8 mouse cellular contexts compared by ENCODE assay signal in genomic region chr1:65112031-65112806, GRCm38 (mm10). TPM values are rescaled to one million over a fixed set of nuclear protein-coding genes. Genes with fewer than 3 reads are reported as not detected.
DNase-seq lines count a peak whose midpoint lies in the region; ATAC-seq and TF ChIP-seq lines count a peak whose summit lies in the region.

No protein-coding gene starts in this region.

- no peaks in the 10 kb centered on the region for H3K27me3 ChIP-seq in intestine, postnatal 0 days (replicated peaks; ENCODE audit: control insufficient read depth, insufficient read depth, low read length)
- no peaks in the 10 kb centered on the region for H3K27me3 ChIP-seq in midbrain, embryonic 11.5 days (ENCODE audit: control insufficient read depth, insufficient read depth, low read length)
- no peaks in the 10 kb centered on the region for H3K27me3 ChIP-seq in spleen, adult 2 months (ENCODE audit: control insufficient read depth, insufficient read depth, low read length)

- intact Hi-C loops in gastrocnemius, postnatal 14 days (cut with DNase I; ENCODE audit: low total_unique reads), result loop anchor here (10.0 kb wide), 1 partner anchor 53 kb away; no protein-coding TSS in a partner anchor
- intact Hi-C loops in left cerebral cortex, postnatal 4 days (cut with DNase I), result loop anchor here (5.0 kb wide), 1 partner anchor 65 kb away; no protein-coding TSS in a partner anchor

- H3K36me3 ChIP-seq in intestine, postnatal 0 days (ENCODE audit: control insufficient read depth, insufficient read depth), result no peaks in the 10 kb centered on the region
- no peaks in the 10 kb centered on the region for H3K36me3 ChIP-seq in midbrain, embryonic 11.5 days (ENCODE audit: control insufficient read depth, insufficient read depth, low read length)
- H3K36me3 ChIP-seq in spleen, adult 2 months (ENCODE audit: control insufficient read depth, insufficient read depth, low read length), result no peaks in the 10 kb centered on the region

- H3K4me2 ChIP-seq in intestine, postnatal 0 days (replicated peaks; ENCODE audit: low read depth), result peak overlapping the region; percentile 37; the same call in 1 of the 2 replicates
- H3K4me2 ChIP-seq in midbrain, embryonic 11.5 days, result 0 out of 2 replicates have a peak overlapping the region, but pooled peaks have one; percentile 9

- no peak overlapping the region for H3K9ac ChIP-seq in intestine, postnatal 0 days (ENCODE audit: low read depth, low read length)
- H3K9ac ChIP-seq in midbrain, embryonic 11.5 days (ENCODE audit: low read length), result no peak overlapping the region

- no peaks in the 10 kb centered on the region for H3K4me1 ChIP-seq in intestine, postnatal 0 days (replicated peaks; ENCODE audit: control insufficient read depth, insufficient read depth, low read length)
- H3K4me1 ChIP-seq in midbrain, embryonic 11.5 days (ENCODE audit: control insufficient read depth, insufficient read depth, low read length), result no peaks in the 10 kb centered on the region
- H3K4me1 ChIP-seq in spleen, adult 2 months (ENCODE audit: control insufficient read depth, insufficient read depth, insufficient read length), result no peaks in the 10 kb centered on the region

- ATAC-seq in common myeloid progenitor, adult 5-6 weeks (replicated peaks; ENCODE audit: low read depth, poor library complexity, severe bottlenecking), result peak; percentile 53; the same call in 1 of the 2 replicates
- ATAC-seq in intestine, postnatal 0 days, result peak; percentile 65; the same call in 1 of the 2 replicates
- peak; percentile 79 for ATAC-seq in midbrain, embryonic 11.5 days (ENCODE audit: low FRiP score)

- peak overlapping the region; percentile 37 for H3K27ac ChIP-seq in intestine, postnatal 0 days (ENCODE audit: low read depth, low read length)
- no peak overlapping the region for H3K27ac ChIP-seq in midbrain, embryonic 11.5 days (ENCODE audit: low read depth, low read length)
- no peak overlapping the region for H3K27ac ChIP-seq in spleen, adult 2 months (ENCODE audit: insufficient read depth, low read length)

- H3K9me3 ChIP-seq in intestine, postnatal 0 days (ENCODE audit: control insufficient read depth), result no peaks in the 10 kb centered on the region
- no peaks in the 10 kb centered on the region for H3K9me3 ChIP-seq in midbrain, embryonic 11.5 days (ENCODE audit: control insufficient read depth, low read length)

- TF ChIP-seq POLR2A in spleen, adult 2 months (IDR thresholded peaks at IDR 0.05; ENCODE audit: low read depth, low read length), result no peak

- WGBS in intestine, postnatal 0 days, result 7% methylated on average over 8 of the region's 8 CpGs
- WGBS in midbrain, embryonic 11.5 days, result 19% methylated on average over 8 of the region's 8 CpGs
- 24% methylated on average over 8 of the region's 8 CpGs for WGBS in spleen, adult 2 months

- peak; percentile 49 for DNase-seq in ovary, adult 18-20 months (ENCODE audit: low spot score)
- no peak for DNase-seq in ovary, postnatal 10 days (ENCODE audit: low spot score)
- DNase-seq in gastrocnemius, postnatal 14 days, result peak; percentile 69
- peak; percentile 71 for DNase-seq in left cerebral cortex, postnatal 4 days
- peak; percentile 94 for DNase-seq in midbrain, embryonic 11.5 days (ENCODE audit: low spot score, missing footprints)
- DNase-seq in spleen, adult 2 months (ENCODE audit: low read depth in 1 of 2, low spot score in 2 of 2), result peak; percentile 7 to 23

- TF ChIP-seq CTCF in intestine, postnatal 0 days (IDR thresholded peaks at IDR 0.05; ENCODE audit: low read depth), result peak; percentile 92
- TF ChIP-seq CTCF in spleen, adult 2 months (IDR thresholded peaks at IDR 0.05; ENCODE audit: extremely low read depth, insufficient read depth, insufficient read length, insufficient replicate concordance), result peak; percentile 69; the same call in 1 of the 2 replicates

- no peak overlapping the region for H3K4me3 ChIP-seq in intestine, postnatal 0 days (ENCODE audit: low read depth, low read length)
- H3K4me3 ChIP-seq in midbrain, embryonic 11.5 days (ENCODE audit: low read depth, low read length), result no peak overlapping the region
- H3K4me3 ChIP-seq in spleen, adult 2 months (ENCODE audit: extremely low read depth, insufficient read depth, insufficient read length), result no peak overlapping the region; the same call in 1 of the 2 replicates

RNA-seq across cellular contexts. Expression of gene Gm28845, which starts 7.1 kb away (rescaled TPM):
- total RNA-seq in common myeloid progenitor, adult 5-6 weeks (2017), result not detected in 2 replicates
- total RNA-seq in gastrocnemius, postnatal 14 days (2021), result not detected
- polyA plus RNA-seq in intestine, postnatal 0 days (2015; fragmentation: Nextera tagmentation; extraction: Ambion mirVana), result not detected in 2 replicates
- under 1 TPM in 1 of 2 experiments, not detected in 1; 0.52 TPM for total RNA-seq in left cerebral cortex, postnatal 4 days (2021)
- polyA plus RNA-seq in midbrain, embryonic 11.5 days (2014; fragmentation: Nextera tagmentation; extraction: Ambion mirVana), result not detected in 2 replicates
- not detected in 2 replicates for polyA plus RNA-seq in spleen, adult 2 months (2012; rRNA removed)

RNA-seq across cellular contexts. Expression of gene Cryga, which starts 9.0 kb away (rescaled TPM):
- total RNA-seq in common myeloid progenitor, adult 5-6 weeks (2017), result not detected in 2 replicates
- not detected for total RNA-seq in gastrocnemius, postnatal 14 days (2021)
- not detected in 2 replicates for polyA plus RNA-seq in intestine, postnatal 0 days (2015; fragmentation: Nextera tagmentation; extraction: Ambion mirVana)
- total RNA-seq in left cerebral cortex, postnatal 4 days (2021), result under 1 TPM in 1 of 2 experiments, not detected in 1; 0.97 TPM
- not detected in 2 replicates for polyA plus RNA-seq in midbrain, embryonic 11.5 days (2014; fragmentation: Nextera tagmentation; extraction: Ambion mirVana)
- polyA plus RNA-seq in spleen, adult 2 months (2012; rRNA removed), result not detected in 2 replicates

RNA-seq across cellular contexts. Expression of gene D630023F18Rik, which starts 10.8 kb away (rescaled TPM):
- 0.27 TPM in 1 of 2 replicates, not detected in the other for total RNA-seq in common myeloid progenitor, adult 5-6 weeks (2017)
- not detected for total RNA-seq in gastrocnemius, postnatal 14 days (2021)
- polyA plus RNA-seq in intestine, postnatal 0 days (2015; fragmentation: Nextera tagmentation; extraction: Ambion mirVana), result 0.26 and 0.56 TPM in 2 replicates
- total RNA-seq in left cerebral cortex, postnatal 4 days (2021), result 1 to 10 TPM; 5.6 to 9.1 TPM
- 0.22 TPM in 1 of 2 replicates, not detected in the other for polyA plus RNA-seq in midbrain, embryonic 11.5 days (2014; fragmentation: Nextera tagmentation; extraction: Ambion mirVana)
- polyA plus RNA-seq in spleen, adult 2 months (2012; rRNA removed), result not detected in 2 replicates

RNA-seq across cellular contexts. Expression of gene Crygb, which starts 30.1 kb away (rescaled TPM):
- total RNA-seq in common myeloid progenitor, adult 5-6 weeks (2017), result not detected in 2 replicates
- not detected for total RNA-seq in gastrocnemius, postnatal 14 days (2021)
- not detected in 2 replicates for polyA plus RNA-seq in intestine, postnatal 0 days (2015; fragmentation: Nextera tagmentation; extraction: Ambion mirVana)
- total RNA-seq in left cerebral cortex, postnatal 4 days (2021), result not detected
- not detected in 2 replicates for polyA plus RNA-seq in midbrain, embryonic 11.5 days (2014; fragmentation: Nextera tagmentation; extraction: Ambion mirVana)
- polyA plus RNA-seq in spleen, adult 2 months (2012; rRNA removed), result not detected in 2 replicates

RNA-seq across cellular contexts. Expression of gene Crygc, which starts 38.7 kb away (rescaled TPM):
- total RNA-seq in common myeloid progenitor, adult 5-6 weeks (2017), result not detected in 2 replicates
- total RNA-seq in gastrocnemius, postnatal 14 days (2021), result not detected
- not detected in 2 replicates for polyA plus RNA-seq in intestine, postnatal 0 days (2015; fragmentation: Nextera tagmentation; extraction: Ambion mirVana)
- total RNA-seq in left cerebral cortex, postnatal 4 days (2021), result not detected
- 0.39 TPM in 1 of 2 replicates, not detected in the other for polyA plus RNA-seq in midbrain, embryonic 11.5 days (2014; fragmentation: Nextera tagmentation; extraction: Ambion mirVana)
- not detected in 2 replicates for polyA plus RNA-seq in spleen, adult 2 months (2012; rRNA removed)
